Mouse (Mus musculus) forebrain, embryonic 13.5 days (tissue): ENCODE data around the gene Ccdc188. TPM values are rescaled to one million over a fixed set of nuclear protein-coding genes. Genes with fewer than 3 reads are reported as not detected.

Experiments
- ATAC-seq: fragments of 200-750 bp; cut with Nextera tagmentation; 2 replicates; pipeline ENCODE4 v1.8.0; 2017
- H3K27ac ChIP-seq: fragments of 300-500 bp; sonication (generic); 2 replicates; pipeline ENCODE4 v1.5.1; 2015; ENCODE audit warnings: inconsistent platforms, mild to moderate bottlenecking, moderate library complexity
- H3K27me3 ChIP-seq: fragments of 300-500 bp; sonication (generic); 2 replicates; pipeline ENCODE4 v1.6.1; 2015; ENCODE audit warnings: mild to moderate bottlenecking, inconsistent platforms
- H3K36me3 ChIP-seq: fragments of 300-500 bp; sonication (generic); 2 replicates; pipeline ENCODE4 v1.6.1; 2015; ENCODE audit warnings: mild to moderate bottlenecking, inconsistent platforms; ENCODE audit not compliant: poor library complexity, severe bottlenecking
- H3K4me1 ChIP-seq: fragments of 300-500 bp; sonication (generic); 2 replicates; pipeline ENCODE4 v1.6.1; 2015; ENCODE audit warnings: inconsistent platforms
- H3K4me2 ChIP-seq: fragments of 300-500 bp; sonication (generic); 2 replicates; pipeline ENCODE4 v1.6.1; 2015; ENCODE audit warnings: inconsistent platforms, mild to moderate bottlenecking, moderate library complexity
- H3K4me3 ChIP-seq: fragments of 300-500 bp; sonication (generic); 2 replicates; pipeline ENCODE4 v1.5.1; 2015; ENCODE audit warnings: mild to moderate bottlenecking, inconsistent platforms
- H3K9ac ChIP-seq: fragments of 300-500 bp; sonication (generic); 2 replicates; pipeline ENCODE4 v1.6.1; 2015; ENCODE audit warnings: mild to moderate bottlenecking, inconsistent platforms
- H3K9me3 ChIP-seq: fragments of 300-500 bp; sonication (generic); replicated peaks from 2 replicates; pipeline ENCODE4 v1.6.1; 2016; ENCODE audit warnings: inconsistent platforms
- WGBS: fragments of 180-500 bp; shearing (Covaris S2); methylation state at CpG from one replicate; pipeline ENCODE4 v1.1.7; 2015; 5-methylcytosine and 5-hydroxymethylcytosine counted together
- polyA plus RNA-seq: library from polyadenylated mRNA; unstranded; fragments of >200 nt; fragmentation: Nextera tagmentation; extraction: Ambion mirVana; gene quantifications from 2 replicates; pipeline ENCODE4 v1.2.1, GENCODE M21; 2015

Gene Ccdc188
- polyA plus RNA-seq, 1 experiment from 2014 or later = not detected

DNA sequence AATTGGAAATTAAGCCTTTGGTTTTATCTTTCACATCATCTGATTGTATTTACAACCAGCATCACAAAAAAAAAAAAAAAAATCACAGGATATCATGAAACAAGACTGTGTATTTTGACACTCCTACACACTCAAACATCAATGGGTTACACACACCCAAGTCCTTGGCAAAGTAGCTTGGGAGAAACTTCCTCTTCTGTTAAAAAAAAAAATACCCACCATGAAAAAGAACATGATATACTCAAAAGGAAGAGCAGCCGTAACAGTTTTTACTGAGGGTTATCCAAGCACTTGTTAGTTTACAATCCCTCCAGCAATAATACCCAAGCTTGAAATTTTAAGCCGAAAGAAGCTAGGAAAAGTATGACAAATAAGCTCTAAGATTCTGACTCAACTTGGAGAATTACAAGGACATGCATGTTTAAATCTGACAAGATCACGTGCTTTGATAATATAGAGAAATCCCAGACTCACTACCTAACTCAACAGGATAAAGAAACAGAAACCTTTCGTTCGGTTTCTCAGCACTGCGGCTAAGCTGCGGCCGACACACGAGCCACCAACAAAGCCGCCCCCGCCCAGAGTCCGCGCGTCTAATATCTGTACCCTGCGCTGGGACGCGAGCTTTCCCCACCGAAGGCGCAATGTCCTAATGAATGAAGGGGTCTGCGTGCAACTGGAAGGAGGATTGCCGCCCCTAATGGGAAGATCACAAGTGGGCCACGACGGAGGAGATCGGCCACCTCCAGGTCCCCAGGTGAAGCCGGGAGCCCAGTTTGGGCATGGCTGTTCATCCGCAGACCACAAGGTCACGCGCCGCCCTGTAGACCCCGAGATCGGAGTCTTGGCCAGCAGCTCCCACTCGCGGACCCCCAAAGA lies 30.1 kb downstream of the Ccdc188 start:
- WGBS = under 1% methylated on average over 33 of the region's 33 CpGs
- peaks cover 48% of the 10 kb centered on the region for H3K4me1 ChIP-seq

DNA sequence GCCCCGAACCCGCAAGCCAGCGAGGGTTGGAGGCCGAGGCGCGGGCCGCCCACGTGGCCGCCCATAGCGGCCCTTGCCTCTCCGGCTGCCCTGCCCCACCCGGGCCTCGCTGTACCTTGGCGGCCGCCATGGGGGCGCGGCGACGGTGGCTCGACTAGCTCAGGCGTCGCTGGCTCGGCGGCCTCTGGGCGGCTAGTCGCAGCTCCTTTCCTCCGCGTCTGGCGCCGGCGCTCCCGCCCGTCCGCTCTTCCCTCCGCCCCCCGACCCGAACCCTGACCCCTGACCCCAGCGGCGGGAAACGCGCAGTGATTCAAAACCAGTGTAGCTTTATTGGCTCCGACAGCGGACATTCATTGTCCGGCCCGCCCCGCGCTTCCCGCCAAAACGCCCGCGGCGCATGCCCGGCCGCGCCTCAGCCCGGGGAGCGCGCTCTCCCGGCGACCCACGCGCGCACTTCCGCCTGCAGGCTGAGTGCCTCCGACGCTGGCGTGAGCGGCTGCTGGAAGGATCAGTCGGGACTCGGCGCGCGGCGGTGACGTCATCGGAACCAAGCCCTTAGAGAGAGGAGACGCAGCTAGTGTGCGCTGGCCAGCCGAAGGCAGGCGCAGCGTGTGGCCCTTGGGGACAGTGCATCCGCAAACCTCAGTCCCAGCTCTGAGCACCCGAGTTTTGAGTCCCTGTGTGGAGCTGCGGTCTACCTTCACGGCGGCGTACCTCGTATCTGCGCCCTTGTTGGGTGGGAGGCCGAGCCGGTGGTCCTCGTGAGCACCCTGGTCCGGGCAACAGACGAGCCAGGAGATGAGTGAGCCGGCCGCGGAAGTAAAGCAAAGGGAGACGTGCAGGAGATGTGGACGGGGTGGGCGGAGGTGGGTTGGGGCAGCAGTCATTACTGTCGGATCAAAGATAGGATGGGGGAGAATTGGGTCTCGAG lies 31.0 kb downstream of the Ccdc188 start, which contains the start of the genes Trmt2a and Ranbp1:
Gene Trmt2a (plus strand): TSS at position 247 of the 931 bp plus-strand sequence.
Gene Ranbp1 (minus strand): TSS at position 300 of the 931 bp plus-strand sequence.
- Histone ChIP-seq H3K4me1 (peaks cover 48% of the 10 kb centered on the region), H3K27ac (peak within 1 kb of the TSS; percentile 89), H3K4me2 (peak within 1 kb of the TSS; percentile 98), H3K36me3 (peaks cover 69% of the 10 kb centered on the region), H3K27me3 (no peaks in the 10 kb centered on the region), H3K9me3 (no peaks in the 10 kb centered on the region), H3K4me3 (peak within 1 kb of the TSS; percentile 97), H3K9ac (peak within 1 kb of the TSS; percentile 92)
- WGBS = under 1% methylated on average over 101 of the region's 102 CpGs
- peak; percentile 96 for ATAC-seq

More for the DNA sequence above, 30.1 kb downstream of the Ccdc188 start:
- H3K4me2 ChIP-seq = peak overlapping the region; percentile 98
- peak overlapping the region; percentile 92 for H3K9ac ChIP-seq
- no peaks in the 10 kb centered on the region for H3K27me3 ChIP-seq
- peak overlapping the region; percentile 89 for H3K27ac ChIP-seq
- peaks cover 69% of the 10 kb centered on the region for H3K36me3 ChIP-seq
- H3K9me3 ChIP-seq = no peaks in the 10 kb centered on the region
- H3K4me3 ChIP-seq = peak overlapping the region; percentile 97
- ATAC-seq = no peak; the same call in 1 of the 2 replicates

DNA sequence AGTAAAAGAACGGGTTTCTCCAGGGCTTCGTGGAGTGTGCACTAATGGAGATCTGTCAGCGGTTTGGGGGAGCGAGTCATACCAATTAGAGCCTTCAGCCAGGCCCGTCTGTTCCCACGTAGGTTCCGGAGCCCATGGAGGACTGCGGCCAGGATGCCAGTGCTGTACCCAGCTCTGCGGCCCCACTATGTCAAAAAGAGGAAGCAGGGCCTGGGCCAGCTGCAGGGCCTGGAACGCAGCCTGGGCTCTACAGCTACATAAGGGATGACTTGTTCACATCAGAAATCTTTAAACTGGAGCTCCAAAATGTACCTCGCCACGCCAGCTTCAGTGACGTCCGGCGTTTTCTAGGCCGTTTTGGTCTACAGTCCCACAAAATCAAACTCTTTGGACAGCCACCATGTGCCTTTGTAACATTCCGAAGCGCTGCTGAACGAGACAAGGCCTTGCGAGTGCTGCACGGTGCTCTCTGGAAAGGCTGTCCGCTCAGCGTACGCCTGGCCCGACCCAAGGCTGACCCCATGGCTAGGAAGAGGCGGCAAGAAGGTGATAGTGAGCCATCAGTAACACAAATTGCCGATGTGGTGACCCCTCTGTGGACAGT lies 31.8 kb downstream of the Ccdc188 start:
- Histone ChIP-seq H3K4me2 (peak overlapping the region; percentile 98), H3K4me1 (peaks cover 48% of the 10 kb centered on the region), H3K9me3 (no peaks in the 10 kb centered on the region), H3K27ac (peak overlapping the region; percentile 89), H3K36me3 (peaks cover 69% of the 10 kb centered on the region), H3K9ac (peak overlapping the region; percentile 91), H3K4me3 (peak overlapping the region; percentile 97), H3K27me3 (no peaks in the 10 kb centered on the region)
- peak; percentile 36 for ATAC-seq
- 10% methylated on average over 27 of the region's 27 CpGs for WGBS

DNA sequence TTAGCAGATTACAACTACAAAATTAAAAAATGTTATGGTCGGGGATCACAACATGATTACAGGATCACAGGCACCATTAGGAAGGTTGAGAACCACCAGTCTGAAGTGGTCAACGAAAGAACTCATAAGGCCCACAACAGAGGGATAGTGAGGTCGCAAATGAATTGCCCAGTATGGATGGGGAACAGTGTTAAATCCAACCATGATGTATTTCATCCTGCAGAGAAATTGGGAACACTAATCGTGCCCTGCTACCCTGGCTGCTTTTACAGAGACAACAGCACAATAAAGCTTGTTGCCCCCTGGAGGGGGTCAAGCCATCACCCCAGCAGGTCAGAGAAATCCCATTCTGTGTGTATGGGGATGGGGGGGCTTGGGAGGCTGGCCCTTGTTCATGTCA lies 32.6 kb downstream of the Ccdc188 start:
- Histone ChIP-seq H3K36me3 (peaks cover 69% of the 10 kb centered on the region), H3K4me3 (peak overlapping the region; percentile 97), H3K4me2 (peak overlapping the region; percentile 98), H3K27ac (0 out of 2 replicates have a peak overlapping the region, but pooled peaks have one; percentile 6), H3K4me1 (peaks cover 48% of the 10 kb centered on the region), H3K9me3 (no peaks in the 10 kb centered on the region), H3K9ac (peak overlapping the region; percentile 91), H3K27me3 (no peaks in the 10 kb centered on the region)
- 55% methylated on average over 4 of the region's 4 CpGs for WGBS
- ATAC-seq = no peak

DNA sequence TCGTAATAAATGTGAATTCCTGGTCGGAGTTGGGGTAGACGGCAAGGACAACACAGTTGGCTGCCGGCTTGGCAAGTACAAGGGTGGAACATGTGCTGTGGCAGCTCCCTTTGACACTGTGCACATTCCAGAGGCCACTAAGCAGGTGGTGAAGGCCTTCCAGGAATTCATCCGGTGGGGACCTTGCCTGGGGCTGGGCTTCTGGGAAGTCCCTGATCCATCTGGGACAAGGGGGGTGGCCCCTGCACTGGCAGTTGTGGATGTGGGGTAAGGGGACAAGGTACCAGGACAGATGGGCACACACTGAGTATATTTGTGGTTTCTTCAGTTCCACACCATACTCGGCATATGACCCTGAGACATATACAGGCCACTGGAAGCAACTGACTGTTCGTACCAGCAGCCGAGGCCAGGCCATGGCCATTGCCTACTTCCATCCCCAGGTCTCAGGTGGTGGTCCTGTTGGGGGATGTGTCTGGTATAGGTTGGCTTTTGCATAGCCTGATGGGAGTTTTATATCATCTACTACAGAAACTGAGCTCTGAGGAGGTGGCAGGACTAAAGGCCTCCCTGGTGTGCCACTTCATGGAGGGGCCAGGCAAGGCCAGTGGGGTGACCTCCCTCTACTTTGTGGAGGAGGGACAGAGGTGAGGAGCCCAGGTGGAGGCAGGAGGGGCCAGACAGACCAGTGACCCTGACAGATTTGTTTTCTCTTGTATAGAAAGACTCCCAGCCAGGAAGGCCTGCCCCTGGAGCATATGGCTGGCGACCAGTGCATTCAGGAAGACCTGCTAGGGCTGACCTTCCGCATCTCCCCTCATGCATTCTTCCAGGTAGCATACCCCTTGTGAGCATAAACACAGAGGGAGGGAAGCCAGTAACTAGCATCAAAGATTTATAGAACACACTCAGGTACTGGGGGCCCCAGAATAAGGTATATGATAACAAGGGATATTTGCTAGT lies 33.4 kb downstream of the Ccdc188 start:
- Histone ChIP-seq H3K27me3 (no peaks in the 10 kb centered on the region), H3K9me3 (no peaks in the 10 kb centered on the region), H3K27ac (0 out of 2 replicates have a peak overlapping the region, but pooled peaks have one; percentile 6), H3K36me3 (peaks cover 69% of the 10 kb centered on the region), H3K4me1 (peaks cover 40% of the 10 kb centered on the region), H3K4me2 (peak overlapping the region; percentile 98), H3K9ac (peak overlapping the region; percentile 91), H3K4me3 (peak overlapping the region; percentile 97)
- no peak for ATAC-seq
- WGBS = 67% methylated on average over 10 of the region's 10 CpGs

DNA sequence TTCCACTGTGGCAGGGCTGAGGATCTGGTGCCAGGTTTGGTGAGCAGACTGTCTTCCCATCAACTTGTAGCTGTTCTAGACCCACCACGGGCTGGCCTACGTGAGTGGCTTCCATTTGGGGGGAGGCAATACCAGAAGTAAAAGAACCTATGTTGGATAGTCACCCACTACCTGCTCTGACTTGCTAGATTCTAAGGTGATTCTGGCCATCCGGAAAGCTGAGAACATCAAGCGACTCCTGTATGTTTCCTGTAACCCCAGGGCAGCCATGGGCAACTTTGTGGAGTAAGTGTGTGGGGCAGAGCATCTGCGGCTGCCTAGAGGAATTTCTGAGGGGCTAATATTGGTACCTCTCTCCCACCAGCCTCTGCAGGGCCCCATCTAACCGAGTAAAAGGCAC lies 35.1 kb downstream of the Ccdc188 start:
- Histone ChIP-seq H3K9me3 (no peaks in the 10 kb centered on the region), H3K9ac (no peak overlapping the region), H3K27me3 (no peaks in the 10 kb centered on the region), H3K36me3 (peaks cover 75% of the 10 kb centered on the region), H3K4me2 (no peak overlapping the region), H3K4me3 (no peak overlapping the region), H3K27ac (no peak overlapping the region), H3K4me1 (peaks cover 24% of the 10 kb centered on the region)
- no peak for ATAC-seq
- 89% methylated on average over 6 of the region's 6 CpGs for WGBS

DNA sequence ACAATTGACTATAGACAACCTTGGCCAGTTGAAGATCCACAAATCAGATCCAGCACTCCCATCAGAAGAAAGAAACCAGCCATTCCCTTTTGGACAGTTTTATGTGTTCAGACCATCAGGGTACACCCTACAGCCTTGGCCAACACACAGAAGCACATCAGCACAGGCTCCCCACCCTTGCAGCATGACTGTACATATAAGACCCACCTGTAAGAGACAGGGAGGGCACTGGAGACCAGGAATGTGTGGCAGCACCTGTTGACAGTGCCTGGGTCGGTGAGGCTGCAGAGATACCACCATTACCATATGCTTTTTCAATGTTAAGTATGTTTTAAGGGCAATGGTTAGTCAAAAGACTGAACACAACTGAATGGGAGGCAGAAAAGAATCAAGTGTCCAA lies 36.2 kb downstream of the Ccdc188 start:
- Histone ChIP-seq H3K27ac (no peak overlapping the region), H3K27me3 (no peaks in the 10 kb centered on the region), H3K9ac (no peak overlapping the region), H3K4me2 (no peak overlapping the region), H3K36me3 (peaks cover 85% of the 10 kb centered on the region), H3K9me3 (no peaks in the 10 kb centered on the region), H3K4me3 (no peak overlapping the region), H3K4me1 (peaks cover 23% of the 10 kb centered on the region)
- WGBS = 73% methylated on average over 1 of the region's 1 CpGs
- no peak for ATAC-seq

DNA sequence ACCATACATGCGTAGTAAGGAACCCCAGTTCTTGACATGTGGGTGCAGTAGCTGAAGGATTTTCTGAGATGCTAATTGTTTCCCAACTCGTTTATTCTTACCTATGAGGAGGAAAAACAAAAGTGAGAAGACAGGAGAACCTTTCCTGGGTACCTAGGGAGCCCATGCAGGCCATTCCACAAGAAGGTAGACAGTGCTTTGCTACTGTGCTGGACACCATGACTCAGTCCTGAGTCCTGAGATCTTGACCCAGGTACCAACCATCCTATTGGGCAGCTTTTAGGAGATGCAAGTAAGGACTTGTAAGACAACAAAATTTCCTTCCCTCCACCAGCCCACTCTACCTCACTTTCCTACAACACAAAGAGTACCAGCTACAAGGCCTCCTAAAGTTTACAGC lies 40.5 kb downstream of the Ccdc188 start, which contains the start of gene Gm49776:
Gene Gm49776 (minus strand): TSS at position 101 of the 400 bp plus-strand sequence.
- Histone ChIP-seq H3K4me2 (no peak within 1 kb of the TSS), H3K9me3 (no peaks in the 10 kb centered on the region), H3K9ac (no peak within 1 kb of the TSS), H3K4me3 (no peak within 1 kb of the TSS), H3K27me3 (no peaks in the 10 kb centered on the region), H3K36me3 (peaks cover 97% of the 10 kb centered on the region), H3K27ac (no peak within 1 kb of the TSS), H3K4me1 (no peaks in the 10 kb centered on the region)
- no peak for ATAC-seq
- WGBS = 98% methylated on average over 2 of the region's 2 CpGs

DNA sequence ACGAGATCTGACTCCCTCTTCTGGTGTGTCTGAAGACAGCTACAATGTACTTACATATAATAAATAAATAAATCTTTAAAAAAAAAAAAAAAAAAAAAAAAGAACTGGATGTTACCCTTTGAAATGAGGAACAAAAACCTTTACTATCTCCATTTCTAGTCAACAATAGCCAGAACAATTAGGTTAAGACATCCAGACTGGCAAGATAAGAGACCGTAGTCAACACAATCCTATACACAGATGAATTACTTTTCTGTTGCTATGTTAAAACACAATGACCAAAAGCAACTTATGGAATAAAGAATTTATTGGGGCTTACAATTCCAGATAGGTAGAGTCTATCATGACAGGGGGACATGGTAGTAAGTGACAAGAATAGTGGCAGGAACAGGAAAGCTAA lies 47.3 kb downstream of the Ccdc188 start:
- Histone ChIP-seq H3K27me3 (no peaks in the 10 kb centered on the region), H3K36me3 (peaks cover 92% of the 10 kb centered on the region), H3K4me1 (no peaks in the 10 kb centered on the region), H3K4me2 (no peak overlapping the region), H3K27ac (no peak overlapping the region), H3K9me3 (no peaks in the 10 kb centered on the region), H3K4me3 (no peak overlapping the region), H3K9ac (no peak overlapping the region)
- ATAC-seq = no peak
- WGBS = 88% methylated on average over 2 of the region's 2 CpGs

DNA sequence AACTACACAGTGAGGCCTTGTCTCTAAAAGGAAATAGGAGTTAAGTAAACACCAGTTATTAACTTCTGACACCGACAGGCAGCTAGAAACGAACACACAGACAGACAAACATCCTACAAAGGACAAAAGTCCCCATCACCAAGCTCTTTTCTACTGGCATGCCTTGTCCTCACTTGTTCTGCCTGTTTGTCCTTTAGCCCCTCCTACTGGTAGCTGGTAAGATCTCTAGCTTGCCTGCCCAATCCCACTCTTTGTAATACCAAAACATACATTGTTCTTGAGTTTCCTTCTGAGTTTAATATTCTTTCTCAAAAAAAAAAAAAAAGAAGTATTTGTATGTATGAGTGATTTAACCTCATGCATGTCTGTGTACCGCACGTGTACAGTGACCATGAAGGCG lies 50.5 kb downstream of the Ccdc188 start:
- H3K9me3 ChIP-seq = no peaks in the 10 kb centered on the region
- WGBS = 90% methylated on average over 5 of the region's 5 CpGs
- no peaks in the 10 kb centered on the region for H3K27me3 ChIP-seq
- no peak overlapping the region for H3K27ac ChIP-seq
- no peak overlapping the region for H3K9ac ChIP-seq
- peaks cover 93% of the 10 kb centered on the region for H3K36me3 ChIP-seq
- no peaks in the 10 kb centered on the region for H3K4me1 ChIP-seq
- no peak for ATAC-seq
- no peak overlapping the region for H3K4me2 ChIP-seq
- H3K4me3 ChIP-seq = no peak overlapping the region
